Mouse (Mus musculus): ENCODE measurements around the gene Ranbp6.

The Ranbp6 gene

GRCm38 (mm10) chr19:29812581-29813460 lies at the start of gene Ranbp6:
Gene Ranbp6 (minus strand): TSS chr19:29812974.
- peak; percentile 95 for DNase-seq (ENCODE audit: low read depth, low spot score)

- no peak for DNase-seq (ENCODE audit: low read depth, low spot score)
Observed at GRCm38 (mm10) chr19:29860816-29861215, 48.0 kb upstream of the Ranbp6 start.

- no peak for DNase-seq (ENCODE audit: low read depth, low spot score)
Observed at GRCm38 (mm10) chr19:29857267-29857666, 44.5 kb upstream of the Ranbp6 start.

GRCm38 (mm10) chr19:29853711-29854110 lies 40.9 kb upstream of the Ranbp6 start:
- no peak for DNase-seq (ENCODE audit: low read depth, low spot score)

GRCm38 (mm10) chr19:29851036-29851690 lies 38.4 kb upstream of the Ranbp6 start:
- peak; percentile 12 for DNase-seq (ENCODE audit: low read depth, low spot score)

GRCm38 (mm10) chr19:29849924-29850551 lies 37.3 kb upstream of the Ranbp6 start:
- DNase-seq (ENCODE audit: low read depth, low spot score): peak; percentile 57

- peak; percentile 8 for DNase-seq (ENCODE audit: low read depth, low spot score)
Observed at GRCm38 (mm10) chr19:29844036-29844661, 31.4 kb upstream of the Ranbp6 start.

GRCm38 (mm10) chr19:29843641-29844035 lies 30.9 kb upstream of the Ranbp6 start:
- DNase-seq (ENCODE audit: low read depth, low spot score): no peak

GRCm38 (mm10) chr19:29842973-29843372 lies 30.2 kb upstream of the Ranbp6 start:
- peak; percentile 11 for DNase-seq (ENCODE audit: low read depth, low spot score)

- peak; percentile 22 for DNase-seq (ENCODE audit: low read depth, low spot score)
Observed at GRCm38 (mm10) chr19:29840642-29841041, 27.9 kb upstream of the Ranbp6 start.

GRCm38 (mm10) chr19:29838636-29839135 lies 25.9 kb upstream of the Ranbp6 start:
- DNase-seq (ENCODE audit: low read depth, low spot score): no peak

GRCm38 (mm10) chr19:29838171-29838570 lies 25.4 kb upstream of the Ranbp6 start:
- DNase-seq (ENCODE audit: low read depth, low spot score): no peak

- no peak for DNase-seq (ENCODE audit: low read depth, low spot score)
Observed at GRCm38 (mm10) chr19:29835364-29836034, 22.7 kb upstream of the Ranbp6 start.

GRCm38 (mm10) chr19:29830911-29831310 lies 18.1 kb upstream of the Ranbp6 start:
- no peak for DNase-seq (ENCODE audit: low read depth, low spot score)

GRCm38 (mm10) chr19:29828558-29828957 lies 15.8 kb upstream of the Ranbp6 start:
- DNase-seq (ENCODE audit: low read depth, low spot score): no peak

GRCm38 (mm10) chr19:29826686-29827085 lies 13.9 kb upstream of the Ranbp6 start:
- peak; percentile 64 for DNase-seq (ENCODE audit: low read depth, low spot score)

- DNase-seq (ENCODE audit: low read depth, low spot score): no peak
Observed at GRCm38 (mm10) chr19:29825003-29825402, 12.2 kb upstream of the Ranbp6 start.

- DNase-seq (ENCODE audit: low read depth, low spot score): no peak
Observed at GRCm38 (mm10) chr19:29824034-29824700, 11.4 kb upstream of the Ranbp6 start.

GRCm38 (mm10) chr19:29823456-29824010 lies 10.8 kb upstream of the Ranbp6 start:
- no peak for DNase-seq (ENCODE audit: low read depth, low spot score)

- peak; percentile 88 for DNase-seq (ENCODE audit: low read depth, low spot score)
Observed at GRCm38 (mm10) chr19:29820966-29821365, 8.2 kb upstream of the Ranbp6 start.
